Mouse (Mus musculus): ENCODE results near the gene Kcna7.

Kcna7 gene

DNA sequence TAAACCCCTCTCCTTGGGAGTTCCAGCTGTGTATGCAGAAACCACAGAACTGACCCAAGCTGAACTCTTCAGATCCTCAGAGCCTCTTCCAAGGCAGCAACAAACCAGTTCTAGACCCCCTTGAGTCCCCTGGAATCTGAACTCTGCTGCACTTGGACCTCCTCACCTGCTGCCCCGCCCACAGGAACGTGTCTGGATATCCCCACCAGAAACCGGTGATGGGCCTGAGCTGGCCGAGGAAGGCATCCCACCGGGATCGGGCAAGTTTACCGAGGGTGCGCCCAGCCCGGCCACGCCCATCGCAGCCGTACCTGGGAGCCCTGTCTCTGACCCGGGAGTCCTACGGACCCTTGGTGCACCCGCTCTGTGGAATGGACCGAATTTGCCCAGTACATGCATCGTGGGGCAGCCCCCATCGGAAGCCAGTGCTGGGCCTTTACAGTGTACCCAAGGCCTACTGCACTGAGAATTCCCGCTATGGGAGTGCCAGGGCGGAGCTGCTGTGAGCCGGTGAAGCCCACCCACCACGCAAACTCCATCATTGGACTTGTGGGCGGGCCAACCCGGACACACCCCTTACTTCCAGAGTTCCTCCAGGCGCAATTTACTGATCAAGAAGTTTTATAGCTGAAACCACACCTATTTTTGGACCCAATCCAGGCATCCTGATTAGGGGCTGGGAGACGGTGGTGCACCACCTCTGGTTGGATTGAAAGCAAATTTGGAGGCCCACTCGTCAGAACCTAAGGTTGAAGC lies 14.6 kb downstream of the Kcna7 start:
- no peak for DNase-seq (ENCODE audit: extremely low read depth, insufficient read length, low spot score)

DNA sequence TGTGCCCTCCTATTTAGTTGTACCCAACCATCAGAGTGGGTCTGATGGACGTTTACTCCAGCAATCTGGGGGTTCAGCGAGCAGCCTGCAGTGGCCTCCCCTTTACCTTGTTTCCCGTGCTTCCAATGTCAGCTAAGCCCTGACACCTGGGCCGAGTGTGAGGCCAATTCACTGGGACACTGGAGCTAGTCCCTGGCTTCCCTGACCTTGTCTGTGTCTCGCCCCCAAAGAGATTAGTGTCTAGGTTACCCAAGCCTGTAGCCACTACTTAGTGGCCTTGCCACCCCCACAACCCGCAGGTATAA lies 15.1 kb downstream of the Kcna7 start, which contains the start of gene Lhb:
Lhb (plus strand) TSS at position 206 of the 305 bp plus-strand sequence.
- DNase-seq (ENCODE audit: extremely low read depth, insufficient read length, low spot score), result no peak

DNA sequence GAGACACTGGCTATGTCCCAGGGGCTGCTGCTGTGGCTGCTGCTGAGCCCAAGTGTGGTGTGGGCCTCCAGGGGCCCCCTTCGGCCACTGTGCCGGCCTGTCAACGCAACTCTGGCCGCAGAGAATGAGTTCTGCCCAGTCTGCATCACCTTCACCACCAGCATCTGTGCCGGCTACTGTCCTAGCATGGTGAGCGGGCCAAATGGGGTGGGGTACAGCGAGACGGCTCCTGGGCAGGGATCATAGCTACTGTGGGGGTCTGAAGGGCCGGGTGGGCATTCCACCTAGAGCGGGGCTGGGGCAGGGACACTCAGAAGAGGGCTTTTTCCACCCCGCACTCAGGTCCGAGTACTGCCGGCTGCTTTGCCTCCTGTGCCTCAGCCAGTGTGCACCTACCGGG lies 15.7 kb downstream of the Kcna7 start:
- no peak for DNase-seq (ENCODE audit: extremely low read depth, insufficient read length, low spot score)

DNA sequence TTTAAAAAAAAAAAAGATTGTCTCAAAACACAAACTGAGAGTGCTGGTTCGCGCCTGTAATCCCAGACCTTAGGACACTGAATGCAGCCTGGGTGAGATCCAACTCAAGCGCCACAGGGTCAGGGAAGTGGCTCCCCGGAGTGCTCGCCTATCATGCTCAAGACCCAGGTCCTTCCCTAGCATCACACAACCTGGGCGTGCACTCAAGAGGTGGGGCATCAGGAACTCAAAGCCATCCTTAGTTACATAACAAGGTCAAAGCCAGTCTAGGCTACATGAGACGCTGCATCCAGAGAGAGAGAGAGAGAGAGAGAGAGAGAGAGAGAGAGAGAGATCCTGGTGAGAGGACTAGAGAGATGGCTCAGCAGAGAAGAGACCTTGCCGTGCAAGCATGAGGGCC lies 21.1 kb downstream of the Kcna7 start:
- DNase-seq (ENCODE audit: extremely low read depth, insufficient read length, low spot score), result no peak

DNA sequence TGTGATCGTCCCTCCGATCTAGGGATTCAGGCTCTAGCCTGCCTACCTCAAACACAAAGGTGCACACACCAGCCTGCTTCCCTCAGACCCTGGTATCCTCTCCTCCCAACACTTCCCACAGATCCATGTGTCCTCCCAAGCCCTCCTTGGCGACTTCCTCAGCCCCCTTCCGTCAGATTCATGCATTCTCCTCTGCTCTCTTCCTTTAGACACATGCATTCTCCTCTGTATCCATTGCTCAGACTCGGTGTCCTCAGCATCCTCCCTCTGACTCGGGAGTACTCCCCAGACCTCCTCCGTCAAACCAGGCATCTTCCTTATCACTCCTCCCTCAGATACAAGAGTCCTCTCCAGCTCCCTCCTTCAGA lies 28.4 kb downstream of the Kcna7 start:
- DNase-seq (ENCODE audit: extremely low read depth, insufficient read length, low spot score), result no peak

DNA sequence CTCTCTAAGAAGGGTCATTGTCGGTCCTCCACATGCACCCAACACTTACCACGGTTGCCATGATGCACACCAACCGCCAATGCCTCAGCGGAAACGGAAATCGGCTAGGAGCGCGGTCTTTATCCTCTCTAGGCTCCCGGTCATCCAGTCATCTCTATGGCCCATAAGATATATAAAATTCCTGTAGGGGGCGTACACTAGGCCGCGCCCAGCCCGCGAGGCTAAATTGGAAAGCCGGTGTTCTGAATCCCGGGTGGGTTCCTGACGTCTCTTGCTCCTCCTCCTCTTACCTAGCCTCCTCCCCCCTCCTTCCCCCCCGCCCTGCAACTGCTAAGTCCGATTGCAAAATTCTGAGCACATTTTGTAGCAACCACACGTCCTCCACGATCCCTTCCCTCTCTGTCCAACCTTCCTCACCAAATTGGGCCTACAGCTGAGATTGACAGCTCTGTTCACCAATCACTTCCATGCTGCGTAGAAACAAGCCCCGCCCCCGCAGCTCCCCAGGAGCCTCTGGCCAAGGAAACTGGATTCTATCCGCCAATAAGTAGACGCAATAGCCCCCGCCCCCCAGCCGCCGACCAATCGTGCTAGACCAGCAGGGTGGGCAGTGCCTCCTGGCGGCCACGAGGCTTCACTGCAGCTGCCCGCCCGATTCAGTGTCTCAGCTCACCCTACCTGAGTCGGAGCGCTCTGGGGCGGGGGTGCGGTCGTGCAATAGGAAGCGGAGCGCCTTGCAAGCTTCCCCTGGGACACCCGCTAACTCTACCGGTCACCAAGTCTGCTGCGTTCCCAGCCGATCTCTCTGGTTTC lies 29.0 kb downstream of the Kcna7 start, which contains the start of gene Gys1:
Gys1 (plus strand) TSS at position 642 of the 813 bp plus-strand sequence.
- peak; percentile 97 for DNase-seq (ENCODE audit: extremely low read depth, insufficient read length, low spot score)

DNA sequence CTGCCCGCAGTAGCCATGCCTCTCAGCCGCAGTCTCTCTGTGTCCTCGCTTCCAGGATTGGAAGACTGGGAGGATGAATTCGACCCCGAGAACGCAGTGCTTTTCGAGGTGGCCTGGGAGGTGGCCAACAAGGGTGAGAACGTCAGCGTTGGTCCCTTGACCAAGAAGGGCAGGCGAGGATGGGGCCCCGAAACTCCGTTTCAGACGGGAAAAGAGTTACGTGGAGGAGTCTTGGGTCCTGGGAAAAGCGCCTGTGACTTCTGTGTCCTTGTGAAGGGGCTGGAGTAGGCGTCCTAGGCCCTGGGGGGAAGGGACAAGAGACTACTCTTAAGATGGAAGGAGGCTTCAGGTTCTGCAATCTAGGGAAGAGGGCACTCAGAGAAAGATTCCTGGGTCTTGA lies 29.6 kb downstream of the Kcna7 start:
- DNase-seq (ENCODE audit: extremely low read depth, insufficient read length, low spot score), result no peak

DNA sequence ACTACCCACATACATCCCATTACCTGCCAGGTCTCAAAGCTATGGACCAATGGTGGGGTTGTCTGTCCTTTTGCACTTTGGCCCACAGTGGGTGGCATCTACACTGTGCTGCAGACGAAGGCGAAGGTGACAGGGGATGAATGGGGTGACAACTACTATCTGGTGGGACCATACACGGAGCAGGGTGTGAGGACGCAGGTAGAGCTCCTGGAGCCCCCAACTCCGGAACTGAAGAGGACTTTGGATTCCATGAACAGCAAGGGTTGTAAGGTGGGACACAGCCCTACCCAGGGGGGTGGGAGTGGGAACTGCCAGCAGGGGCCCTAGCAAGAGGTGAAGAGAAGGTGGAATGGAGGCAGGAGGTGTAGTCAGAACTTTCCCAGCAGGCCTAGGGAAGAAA lies 31.0 kb downstream of the Kcna7 start:
- DNase-seq (ENCODE audit: extremely low read depth, insufficient read length, low spot score), result no peak

DNA sequence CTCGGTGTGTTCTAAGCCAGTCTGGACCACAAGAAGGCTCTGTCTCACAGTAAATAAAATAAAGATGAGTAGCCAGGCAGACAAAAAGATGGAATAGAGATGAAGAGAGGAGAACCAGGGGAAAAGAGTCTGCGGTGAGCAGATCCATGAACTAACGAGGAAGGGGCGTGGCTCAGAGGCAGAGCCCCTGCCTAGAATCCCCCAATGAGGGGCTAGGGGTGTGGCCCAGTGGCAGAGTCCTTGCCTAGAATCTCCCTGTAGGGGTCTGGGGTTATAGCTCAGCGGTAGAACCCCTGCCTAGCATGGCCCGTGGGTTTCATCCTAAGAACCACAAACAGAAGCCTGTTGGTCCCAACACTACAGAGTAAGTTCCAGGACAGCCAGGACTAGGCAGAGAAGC lies 31.6 kb downstream of the Kcna7 start:
- DNase-seq (ENCODE audit: extremely low read depth, insufficient read length, low spot score), result no peak

DNA sequence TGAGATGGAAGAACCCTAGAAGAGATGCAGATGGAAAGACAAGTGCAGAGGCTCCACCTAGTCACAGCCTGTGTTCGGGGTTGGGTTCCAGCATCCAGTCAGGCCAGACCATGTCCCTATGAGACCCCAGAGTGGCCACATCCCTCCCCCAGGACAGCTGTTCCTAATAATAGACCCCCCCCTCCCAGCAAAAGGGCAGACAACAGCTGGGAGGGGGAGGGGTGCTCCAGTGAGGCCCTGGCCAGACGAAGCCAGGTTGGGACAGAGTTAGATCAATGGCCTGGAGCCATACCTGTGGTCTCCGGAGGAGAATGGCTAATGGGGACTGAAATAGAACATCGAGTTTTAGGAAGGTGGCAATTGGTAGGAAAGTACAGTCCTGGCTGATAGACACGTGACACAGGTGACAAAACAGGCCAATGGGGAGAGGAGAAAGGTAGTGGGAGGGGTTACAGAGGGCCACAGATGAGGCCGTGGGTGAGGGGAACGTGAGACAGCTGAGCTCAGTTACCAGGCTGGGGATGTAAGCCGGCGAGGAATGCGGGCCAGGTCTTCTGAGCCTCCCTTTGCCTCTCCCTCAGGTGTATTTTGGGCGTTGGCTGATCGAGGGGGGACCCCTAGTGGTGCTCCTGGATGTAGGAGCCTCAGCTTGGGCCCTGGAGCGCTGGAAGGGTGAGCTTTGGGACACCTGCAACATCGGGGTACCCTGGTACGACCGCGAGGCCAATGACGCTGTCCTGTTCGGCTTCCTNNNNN lies 32.2 kb downstream of the Kcna7 start, which contains the start of gene Ruvbl2:
Ruvbl2 (minus strand) TSS at position 576 of the 756 bp plus-strand sequence.
- no peak for DNase-seq (ENCODE audit: extremely low read depth, insufficient read length, low spot score)

DNA sequence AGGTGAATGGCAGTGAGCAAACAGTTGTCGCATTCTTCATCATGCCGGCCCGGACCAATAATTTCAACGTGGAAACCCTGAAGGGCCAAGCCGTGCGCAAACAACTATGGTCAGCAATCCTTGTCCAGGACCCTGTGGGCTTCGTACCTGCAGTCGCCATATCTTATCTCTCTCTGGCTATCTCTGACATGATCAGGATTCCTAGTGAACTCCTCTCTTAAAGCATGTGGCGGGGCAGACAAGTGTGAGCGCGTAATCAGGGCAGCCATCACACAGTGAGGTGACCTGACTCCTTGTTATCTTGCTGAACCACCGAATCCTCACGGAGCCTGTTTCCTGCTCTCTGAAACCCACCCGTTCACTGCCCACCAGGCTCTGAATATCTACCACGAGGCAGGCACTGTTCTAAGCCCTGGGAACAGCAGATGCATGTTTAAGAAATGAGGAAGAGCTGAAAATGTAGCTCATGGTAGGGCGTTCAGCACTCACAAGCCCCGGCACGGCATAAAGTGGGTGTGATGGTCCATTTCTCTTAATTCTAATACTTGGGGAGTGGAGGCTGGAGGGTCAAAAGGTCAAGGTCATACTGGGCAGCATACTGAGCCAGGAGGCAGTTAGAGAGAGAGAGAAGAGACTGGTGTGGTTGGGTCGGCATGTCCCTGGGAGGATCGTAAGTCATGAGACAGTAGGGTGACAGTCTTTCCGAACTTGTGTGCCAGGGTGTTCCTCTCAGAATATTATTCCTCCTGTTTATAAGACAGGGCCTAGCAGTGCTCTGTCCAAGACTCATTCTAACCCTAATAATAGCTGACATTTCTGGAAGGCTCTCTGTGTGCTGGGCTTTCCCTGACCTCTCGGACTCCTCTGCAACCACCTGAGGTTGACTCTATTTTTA lies 38.3 kb downstream of the Kcna7 start:
- DNase-seq (ENCODE audit: extremely low read depth, insufficient read length, low spot score), result no peak

DNA sequence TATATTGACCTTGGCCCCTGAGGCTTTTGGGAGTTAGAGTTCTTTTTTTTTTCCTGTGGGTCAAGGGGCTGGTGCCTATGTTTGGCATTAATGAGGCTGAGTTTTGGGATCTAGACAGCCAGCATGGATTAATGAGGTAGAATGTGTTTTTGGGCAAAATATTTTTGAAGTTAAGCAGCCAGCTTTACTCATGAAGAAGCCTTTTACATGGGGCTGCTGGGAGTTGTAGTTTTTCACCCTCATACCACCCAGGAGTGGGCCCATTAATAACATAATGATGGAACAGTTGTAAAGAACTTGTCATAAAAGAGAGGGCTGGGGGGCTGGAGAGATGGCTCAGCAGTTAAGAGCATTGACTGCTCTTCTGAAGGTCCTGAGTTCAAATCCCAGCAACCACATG lies 41.1 kb downstream of the Kcna7 start:
- DNase-seq (ENCODE audit: extremely low read depth, insufficient read length, low spot score), result no peak

DNA sequence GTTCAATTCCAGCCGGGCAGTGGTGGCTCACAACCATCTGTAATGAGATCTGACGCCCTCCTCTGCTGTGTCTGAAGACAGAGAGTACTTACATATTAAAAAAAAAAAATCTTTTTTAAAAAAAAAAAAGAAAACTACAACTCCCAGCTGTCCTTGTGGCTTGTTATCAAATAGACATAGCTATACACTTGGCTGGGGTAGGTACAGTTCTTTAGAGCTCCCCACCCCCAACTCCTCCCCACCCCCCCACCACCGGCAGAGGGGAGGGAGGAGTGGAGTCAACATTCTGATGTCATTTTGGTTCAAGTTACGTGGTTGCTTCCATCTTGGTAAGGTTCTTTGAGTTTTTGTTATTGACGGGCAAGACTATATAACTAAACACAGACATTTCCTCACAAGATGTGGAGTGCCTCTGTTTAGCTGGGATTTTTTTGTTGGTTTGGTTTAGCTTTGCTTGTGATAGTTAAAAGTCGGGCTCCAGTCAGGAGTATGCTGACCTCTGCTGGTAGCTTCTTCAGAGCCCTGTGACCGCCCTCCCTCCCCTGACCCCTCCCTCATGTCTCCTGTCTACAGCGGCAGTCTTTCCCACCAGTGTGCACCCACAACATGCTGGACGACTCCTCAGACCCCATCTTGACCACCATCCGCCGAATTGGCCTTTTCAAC lies 42.0 kb downstream of the Kcna7 start:
- no peak for DNase-seq (ENCODE audit: extremely low read depth, insufficient read length, low spot score)

DNA sequence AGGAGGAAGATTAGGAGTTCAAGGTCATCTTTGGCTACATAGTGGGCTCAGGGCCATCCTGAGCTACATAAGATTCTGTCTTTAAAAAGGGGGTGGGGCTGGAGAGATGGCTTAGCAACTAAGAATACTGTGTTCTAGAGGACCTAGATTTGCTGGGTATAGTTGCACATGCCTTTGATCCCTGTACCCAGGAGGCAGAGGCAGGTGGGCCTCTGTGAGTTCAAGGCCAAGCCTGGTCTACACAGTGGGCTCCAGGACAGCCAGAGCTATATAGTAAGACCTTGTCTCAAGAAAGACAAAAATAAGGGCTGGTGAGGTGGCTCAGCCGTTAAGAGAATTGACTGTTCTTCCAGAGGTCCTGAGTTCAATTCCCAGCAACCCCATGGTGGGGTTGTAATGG lies 44.5 kb downstream of the Kcna7 start:
- DNase-seq (ENCODE audit: extremely low read depth, insufficient read length, low spot score), result no peak

DNA sequence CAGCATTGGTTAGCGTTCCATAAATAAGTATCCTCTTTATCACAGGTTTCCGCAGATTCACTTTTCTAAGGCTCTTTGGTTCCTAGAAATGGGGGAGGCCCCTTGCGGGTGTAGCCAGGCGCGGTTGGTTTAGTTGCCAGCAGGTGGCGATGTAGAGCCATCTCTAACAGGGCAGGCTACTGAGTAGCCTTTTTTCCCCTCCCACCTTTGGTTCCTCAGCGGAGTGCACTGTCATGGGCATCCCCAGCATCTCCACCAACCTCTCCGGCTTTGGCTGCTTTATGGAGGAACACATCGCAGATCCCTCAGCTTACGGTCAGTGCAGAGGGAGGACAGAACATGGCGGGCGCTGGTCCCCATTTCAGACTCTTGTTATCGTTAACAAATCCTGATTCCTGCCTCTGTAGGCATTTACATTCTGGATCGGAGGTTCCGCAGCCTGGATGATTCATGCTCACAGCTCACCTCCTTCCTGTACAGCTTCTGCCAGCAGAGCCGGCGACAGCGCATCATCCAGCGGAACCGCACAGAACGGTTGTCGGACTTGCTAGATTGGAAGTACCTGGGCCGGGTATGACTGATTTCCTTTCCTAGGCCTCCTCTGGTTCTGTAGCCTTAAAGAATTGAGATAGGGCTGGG lies 46.0 kb downstream of the Kcna7 start:
- peak; percentile 47 for DNase-seq (ENCODE audit: extremely low read depth, insufficient read length, low spot score)

DNA sequence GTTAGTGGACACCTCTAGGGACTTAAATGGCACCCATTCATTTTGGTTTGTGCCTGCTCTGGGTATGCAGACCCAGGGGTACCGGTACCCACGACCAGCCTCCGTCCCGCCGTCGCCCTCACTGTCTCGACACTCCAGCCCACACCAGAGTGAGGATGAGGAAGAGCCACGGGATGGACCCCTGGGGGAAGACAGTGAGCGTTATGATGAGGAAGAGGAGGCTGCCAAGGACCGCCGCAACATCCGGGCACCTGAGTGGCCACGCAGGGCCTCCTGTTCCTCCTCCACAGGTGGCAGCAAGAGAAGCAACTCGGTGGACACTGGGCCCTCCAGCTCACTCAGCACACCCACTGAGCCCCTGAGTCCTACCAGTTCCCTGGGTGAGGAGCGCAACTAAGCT lies 49.5 kb downstream of the Kcna7 start:
- no peak for DNase-seq (ENCODE audit: extremely low read depth, insufficient read length, low spot score)

DNA sequence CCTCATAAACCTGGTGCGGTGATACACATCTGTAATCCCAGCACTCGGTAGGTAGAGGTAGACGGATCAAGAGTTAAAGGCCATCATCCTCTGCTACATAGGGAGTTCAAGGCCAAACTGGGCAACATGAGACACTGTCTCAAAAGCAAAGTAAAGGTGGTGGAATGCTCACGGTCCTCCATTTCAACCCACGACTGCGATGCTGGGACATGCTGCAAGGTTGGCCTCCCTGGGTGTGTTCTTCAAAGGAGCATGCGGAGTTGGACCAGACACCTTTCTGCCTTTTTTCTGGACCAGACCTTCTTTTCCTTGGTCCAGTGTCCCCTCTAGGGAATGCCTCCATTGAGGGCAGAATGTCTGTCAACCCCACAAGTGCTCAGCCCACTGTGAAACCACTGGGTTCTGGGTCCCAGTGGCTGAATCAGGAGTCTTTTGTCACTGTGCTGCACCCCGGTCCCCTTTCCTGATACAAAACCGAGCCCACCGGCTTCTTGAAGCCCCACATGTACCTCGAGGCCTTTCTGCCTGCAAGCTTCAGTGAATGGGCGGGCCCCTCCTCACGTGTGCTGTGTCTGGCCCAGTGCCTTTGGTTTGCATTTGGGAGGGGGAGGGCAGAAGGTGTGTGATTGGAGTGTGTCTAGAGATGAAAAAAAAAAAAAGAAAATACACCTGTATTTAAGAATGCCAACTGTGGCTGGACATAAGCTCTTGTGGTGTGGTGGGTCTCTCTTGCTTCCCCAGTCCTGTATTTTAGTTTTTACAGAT lies 50.7 kb downstream of the Kcna7 start:
- peak; percentile 71 for DNase-seq (ENCODE audit: extremely low read depth, insufficient read length, low spot score)

DNA sequence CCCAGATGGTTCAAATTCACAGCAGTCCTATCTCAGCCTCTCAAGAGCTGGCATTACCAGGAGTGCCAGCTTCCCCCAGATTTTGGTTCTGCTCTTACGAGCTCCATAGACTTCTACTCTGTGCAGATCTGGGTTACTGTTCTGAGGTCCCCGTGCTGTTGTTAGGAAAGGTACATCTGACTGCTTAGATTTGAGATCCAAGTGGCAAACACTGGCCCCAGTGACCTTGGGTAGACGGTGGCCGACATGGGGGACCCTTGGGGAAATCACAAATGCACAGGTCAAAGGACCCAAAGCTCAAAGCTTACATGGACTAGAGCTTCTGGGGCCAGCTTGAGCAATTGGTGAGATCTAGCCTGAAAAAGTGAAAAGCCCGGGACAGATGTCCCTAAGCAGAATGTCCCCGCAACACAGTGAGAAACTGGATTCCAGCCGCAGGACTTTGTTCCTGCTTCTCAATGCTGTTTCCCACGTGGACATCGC lies 51.3 kb downstream of the Kcna7 start:
- peak; percentile 71 for DNase-seq (ENCODE audit: extremely low read depth, insufficient read length, low spot score)

Data from 3134 (cell line).